ENCODE assay signal across 25 mouse cellular contexts in the genomic region with DNA sequence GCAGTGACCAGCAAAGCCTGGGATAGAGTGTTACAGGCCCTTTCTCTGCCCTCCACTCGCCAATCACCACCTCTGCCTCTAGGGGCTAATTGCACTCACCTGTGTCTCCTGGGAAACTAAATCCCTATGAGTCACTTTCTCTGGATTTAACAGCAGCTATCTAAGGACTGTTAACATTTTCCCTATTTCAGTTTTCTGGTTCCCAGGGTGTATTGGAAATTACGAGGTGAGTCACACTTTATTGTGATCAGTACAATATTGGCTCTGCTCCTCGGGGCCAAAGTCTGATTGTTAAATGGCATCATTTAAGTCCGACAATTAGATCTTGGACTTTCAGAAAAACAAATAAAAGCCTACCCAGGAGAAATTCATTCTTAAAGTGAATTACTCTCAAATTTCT. TPM values are rescaled to one million over a fixed set of nuclear protein-coding genes. Genes with fewer than 3 reads are reported as not detected.
DNase-seq lines count a peak whose midpoint lies in the region; ATAC-seq and TF ChIP-seq lines count a peak whose summit lies in the region.
"Had no signal": no experiment of that assay in that cellular context is flagged by ENCODE, and none has a peak within 500 bp of the region (broad histone marks: within the 10 kb centered on the region; RNA-seq: fewer than 3 reads in every experiment).

No protein-coding gene starts in this region.

- WGBS in intestine, embryonic 15.5 days = 53% methylated on average over 4 of the region's 4 CpGs
- 29% methylated on average over 4 of the region's 4 CpGs for WGBS in intestine, postnatal 0 days
- WGBS in small intestine, adult 2 months = 30% methylated on average over 4 of the region's 4 CpGs

- H3K27me3 ChIP-seq in intestine, embryonic 15.5 days (replicated peaks) = no peaks in the 10 kb centered on the region
- no peaks in the 10 kb centered on the region for H3K27me3 ChIP-seq in intestine, postnatal 0 days (replicated peaks; ENCODE audit: control insufficient read depth, insufficient read depth, low read length)
- H3K27me3 ChIP-seq in small intestine, adult 2 months (ENCODE audit: control insufficient read depth, insufficient read depth, low read length) = no peaks in the 10 kb centered on the region
- H3K27me3 ChIP-seq: CH12.LX; embryonic facial prominence, embryonic 13.5 days; embryonic facial prominence, embryonic 15.5 days; forebrain, embryonic 12.5 days had no signal

- H3K4me1 ChIP-seq in intestine, embryonic 15.5 days (replicated peaks) = no peaks in the 10 kb centered on the region
- H3K4me1 ChIP-seq in intestine, postnatal 0 days (replicated peaks; ENCODE audit: control insufficient read depth, insufficient read depth, low read length) = 0 out of 2 replicates have a peak, but pooled peaks cover 2% of the 10 kb centered on the region
- peaks cover 9% of the 10 kb centered on the region; the same call in 1 of the 2 replicates for H3K4me1 ChIP-seq in small intestine, adult 2 months (ENCODE audit: control insufficient read depth, insufficient read depth, insufficient read length, low read length)
- H3K4me1 ChIP-seq: embryonic facial prominence, embryonic 13.5 days; embryonic facial prominence, embryonic 15.5 days; forebrain, embryonic 10.5 days; forebrain, embryonic 12.5 days had no signal

- no peak overlapping the region for H3K27ac ChIP-seq in intestine, embryonic 15.5 days
- no peak overlapping the region for H3K27ac ChIP-seq in intestine, postnatal 0 days (ENCODE audit: low read depth, low read length)
- peak overlapping the region; percentile 97 for H3K27ac ChIP-seq in small intestine, adult 2 months (ENCODE audit: insufficient read depth, low read depth, low read length)
- H3K27ac ChIP-seq: embryonic facial prominence, embryonic 13.5 days; embryonic facial prominence, embryonic 15.5 days; forebrain, embryonic 10.5 days; forebrain, embryonic 12.5 days had no signal

- no peaks in the 10 kb centered on the region for H3K36me3 ChIP-seq in intestine, embryonic 15.5 days
- H3K36me3 ChIP-seq in intestine, postnatal 0 days (ENCODE audit: control insufficient read depth, insufficient read depth) = no peaks in the 10 kb centered on the region
- no peaks in the 10 kb centered on the region for H3K36me3 ChIP-seq in small intestine, adult 2 months (ENCODE audit: control insufficient read depth, insufficient read depth, low read length)
- H3K36me3 ChIP-seq: embryonic facial prominence, embryonic 13.5 days; embryonic facial prominence, embryonic 15.5 days; forebrain, embryonic 10.5 days; forebrain, embryonic 12.5 days; G1E had no signal

- DNase-seq in adrenal gland, postnatal 36 days = no peak
- DNase-seq in gastrocnemius, postnatal 10 days = no peak
- no peak for DNase-seq in embryo, embryonic 11 days
- DNase-seq: adrenal gland, adult 2 months; adrenal gland, postnatal 10 days; adrenal gland, postnatal 25 days; B cell, adult 2 months; cerebellum, adult 11-12 months; cerebellum, adult 2 months; cerebellum, adult 9-10 months; cerebellum, postnatal 10 days; cerebellum, postnatal 25 days had no signal

- TF ChIP-seq CTCF in intestine, postnatal 0 days (IDR thresholded peaks at IDR 0.05; ENCODE audit: low read depth) = peak; percentile 39
- TF ChIP-seq CTCF in small intestine, adult 2 months (IDR thresholded peaks at IDR 0.05; ENCODE audit: extremely low read depth, insufficient read length, insufficient replicate concordance, low read depth, low read length) = no peak; the same call in 1 of the 2 replicates

- no peak for TF ChIP-seq POLR2A in small intestine, adult 2 months (IDR thresholded peaks at IDR 0.05; ENCODE audit: low read depth, low read length)

- no peak overlapping the region for H3K4me3 ChIP-seq in intestine, embryonic 15.5 days (replicated peaks)
- H3K4me3 ChIP-seq in intestine, postnatal 0 days (ENCODE audit: low read depth, low read length) = no peak overlapping the region
- H3K4me3 ChIP-seq in small intestine, adult 2 months (ENCODE audit: low read depth, low read length) = no peak overlapping the region
- H3K4me3 ChIP-seq: embryonic facial prominence, embryonic 13.5 days; embryonic facial prominence, embryonic 15.5 days; erythroblast, embryonic 14.5 days; forebrain, embryonic 10.5 days; forebrain, embryonic 12.5 days had no signal

- H3K9ac ChIP-seq in intestine, embryonic 15.5 days = no peak overlapping the region
- H3K9ac ChIP-seq in intestine, postnatal 0 days (ENCODE audit: low read depth, low read length) = no peak overlapping the region
- H3K9ac ChIP-seq: embryonic facial prominence, embryonic 13.5 days; embryonic facial prominence, embryonic 15.5 days; forebrain, embryonic 12.5 days had no signal

- no peaks in the 10 kb centered on the region for H3K9me3 ChIP-seq in intestine, embryonic 15.5 days
- H3K9me3 ChIP-seq in intestine, postnatal 0 days (ENCODE audit: control insufficient read depth) = no peaks in the 10 kb centered on the region
- H3K9me3 ChIP-seq: embryonic facial prominence, embryonic 13.5 days; embryonic facial prominence, embryonic 15.5 days; forebrain, embryonic 10.5 days; forebrain, embryonic 12.5 days; G1E had no signal

- no peak overlapping the region for H3K4me2 ChIP-seq in intestine, embryonic 15.5 days (replicated peaks)
- no peak overlapping the region for H3K4me2 ChIP-seq in intestine, postnatal 0 days (replicated peaks; ENCODE audit: low read depth)
- H3K4me2 ChIP-seq: embryonic facial prominence, embryonic 13.5 days; embryonic facial prominence, embryonic 15.5 days; forebrain, embryonic 12.5 days had no signal

- peak; percentile 86 for ATAC-seq in intestine, embryonic 15.5 days
- peak; percentile 89 for ATAC-seq in intestine, postnatal 0 days
- ATAC-seq: CD4-positive, CD25-positive, alpha-beta regulatory T cell, adult 4 months; forebrain, embryonic 14.5 days; forebrain, embryonic 16.5 days had no signal

RNA-seq across cellular contexts. Expression of a gene that starts 24.0 kb away (rescaled TPM):
- 0.08 and 0.29 TPM in 2 replicates for polyA plus RNA-seq in intestine, embryonic 15.5 days (2015; fragmentation: Nextera tagmentation; extraction: Ambion mirVana)
- polyA plus RNA-seq in intestine, postnatal 0 days (2015; fragmentation: Nextera tagmentation; extraction: Ambion mirVana) = 0.03 TPM in 1 of 2 replicates, not detected in the other
- polyA plus RNA-seq in small intestine, adult 2 months (2012; rRNA removed) = 0.04 TPM in 1 of 2 replicates, not detected in the other
- not detected for total RNA-seq in adrenal gland, postnatal 36 days (2021)
- 100 to 1,000 TPM; 371 to 383 TPM for total RNA-seq in gastrocnemius, postnatal 10 days (2021)
- total RNA-seq: CH12.LX had no signal
- polyA plus RNA-seq: adrenal gland, adult 2 months; CD4-positive, CD25-positive, alpha-beta regulatory T cell, adult 4 months; erythroblast, embryonic 14.5 days; G1E had no signal
